Mouse (Mus musculus) gonadal fat pad, adult 2 months (tissue): ENCODE measurements around the gene Nvl. TPM values are rescaled to one million over a fixed set of nuclear protein-coding genes. Genes with fewer than 3 reads are reported as not detected.

ENCODE experiments used
- DNase-seq: peaks from one replicate; pipeline ENCODE4 v3.0.0-alpha.2; 2012; ENCODE audit warnings: low read depth
- polyA plus RNA-seq: library from polyadenylated mRNA; depleted of rRNA; stranded (reverse); fragments of >200 nt; gene quantifications from 2 replicates; pipeline ENCODE4 v1.2.3, GENCODE M21; 2012; rRNA removed

Gene Nvl
- polyA plus RNA-seq, 1 experiment, result 13.2 TPM

DNA sequence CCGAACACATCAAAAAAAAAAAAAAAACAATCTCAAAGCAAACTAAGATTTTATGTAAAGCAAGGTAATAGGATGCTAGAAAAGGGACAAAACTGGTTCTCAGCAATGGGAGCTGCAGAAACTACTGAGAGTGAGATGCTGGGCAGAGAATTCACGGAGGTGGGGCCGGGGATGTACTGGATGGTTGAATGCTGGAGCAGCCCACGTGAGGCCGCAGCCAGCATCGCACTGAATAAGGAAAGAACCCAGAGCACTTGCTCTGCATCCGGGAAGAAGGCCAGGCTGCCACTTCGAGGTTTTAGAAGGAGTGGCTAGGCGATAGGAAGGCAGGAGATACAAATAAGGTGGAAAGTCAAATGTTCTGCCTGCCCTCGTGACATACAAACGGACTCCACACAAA, 74.3 kb downstream of the Nvl start:
- DNase-seq, result no peak

DNA sequence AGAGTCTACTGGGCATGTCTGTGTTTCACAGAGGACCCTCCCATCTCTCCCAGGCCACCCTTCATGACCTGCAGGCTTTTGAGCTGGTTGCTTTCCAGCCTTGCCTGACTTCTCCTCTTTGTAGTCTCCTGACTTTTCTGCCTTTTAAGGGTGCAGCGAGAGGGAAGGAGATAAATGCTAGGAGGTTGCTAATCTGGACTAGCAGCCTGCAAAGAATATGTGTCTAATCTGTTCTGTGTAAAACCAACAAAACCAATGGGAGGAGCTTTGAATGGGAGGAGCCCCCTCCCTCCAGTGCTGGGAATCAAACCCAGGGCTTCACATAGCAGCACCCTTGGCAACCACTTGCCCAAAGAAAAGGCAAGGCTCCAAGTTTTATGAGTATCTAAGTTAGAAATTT, 75.7 kb downstream of the Nvl start:
- DNase-seq, result no peak

DNA sequence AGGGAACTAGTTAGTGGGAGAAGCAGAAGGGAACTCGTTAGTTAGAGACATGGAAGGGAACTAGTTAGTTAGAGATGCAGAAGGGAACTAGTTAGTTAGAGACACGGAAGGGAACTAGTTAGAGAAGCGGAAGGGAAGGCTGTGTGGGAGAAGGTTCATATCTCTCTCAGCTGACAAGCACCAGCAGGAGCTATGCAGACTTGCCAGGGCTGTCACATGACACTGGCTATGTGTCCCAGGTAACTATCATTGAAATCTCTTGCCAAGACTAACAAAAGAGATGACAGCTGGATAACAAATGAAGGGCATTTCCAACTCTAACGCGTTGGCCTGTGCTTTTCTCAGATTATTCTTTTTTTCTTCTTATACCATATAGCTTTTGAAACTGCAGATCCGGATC, 79.4 kb downstream of the Nvl start:
- DNase-seq, result peak; percentile 64

DNA sequence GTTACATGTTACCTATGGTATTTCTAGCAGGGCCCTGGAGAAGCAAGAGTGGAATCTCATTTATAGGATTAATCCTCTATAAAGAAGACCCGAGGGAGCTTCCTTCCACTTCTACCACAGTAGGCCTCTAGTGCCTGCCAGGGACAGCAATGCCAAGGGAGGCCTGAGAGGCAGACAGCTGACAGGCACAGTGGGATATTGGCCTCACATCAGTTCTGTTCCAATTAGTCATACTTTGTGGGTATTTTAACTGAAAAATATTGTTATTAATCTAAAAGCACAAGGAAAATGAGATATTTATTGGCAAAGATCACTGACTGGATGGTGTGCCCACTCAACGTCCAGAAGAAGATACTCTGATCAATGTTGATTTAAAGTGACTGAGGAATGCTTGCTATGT, 80.0 kb downstream of the Nvl start:
- DNase-seq, result no peak

DNA sequence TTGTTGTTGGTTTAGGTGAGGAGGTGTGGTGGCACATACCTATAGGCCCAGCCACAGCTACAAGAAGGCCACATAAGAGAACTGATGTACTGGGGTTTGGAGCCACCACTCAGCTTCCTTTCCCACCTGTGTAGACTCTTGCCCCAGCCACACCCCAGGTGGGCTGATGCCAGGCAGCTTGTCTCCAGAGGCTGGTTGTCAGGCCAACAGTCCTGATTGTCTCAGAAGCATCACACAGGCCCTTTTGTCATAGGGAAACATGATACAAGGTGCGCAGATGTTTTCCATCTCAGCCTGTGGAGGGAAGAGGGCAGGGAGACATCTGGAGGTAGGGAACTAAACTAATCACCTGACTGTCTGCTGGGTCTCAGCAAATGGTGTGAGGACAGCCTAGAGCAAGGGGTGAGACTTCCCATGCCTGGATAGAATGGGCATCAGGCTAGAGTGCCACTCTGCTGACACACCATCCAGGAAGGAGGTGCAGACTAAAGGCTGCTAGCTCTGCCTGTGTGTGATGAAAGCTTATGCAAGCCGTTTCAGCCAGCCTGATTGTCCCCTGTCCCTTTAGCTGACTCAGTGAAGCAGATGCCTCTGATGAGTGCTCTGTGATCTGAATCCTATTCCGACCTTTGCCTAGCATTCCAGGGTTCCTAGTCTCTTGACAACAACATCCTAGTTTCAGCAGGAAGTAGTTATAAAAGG, 82.1 kb downstream of the Nvl start:
- no peak for DNase-seq

DNA sequence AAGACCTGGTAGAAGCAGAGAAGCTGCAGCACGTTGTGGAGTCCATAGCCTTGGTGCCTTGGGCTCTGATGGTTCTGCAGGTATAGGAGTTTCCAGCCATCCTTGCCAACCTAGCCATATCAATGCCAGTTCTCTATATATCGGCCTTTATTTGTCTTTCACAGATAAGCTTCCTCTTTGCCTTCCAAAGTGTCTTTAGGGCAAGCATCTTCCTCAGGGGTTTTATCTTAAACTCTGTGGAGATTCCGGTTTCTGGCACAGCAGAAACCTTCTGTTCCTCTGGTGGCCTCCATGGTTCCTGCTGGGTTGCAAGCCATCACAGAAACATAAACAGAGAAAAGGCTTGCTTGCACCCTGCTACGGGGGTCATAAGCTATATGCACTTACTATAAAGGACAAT, 91.1 kb downstream of the Nvl start:
- no peak for DNase-seq

DNA sequence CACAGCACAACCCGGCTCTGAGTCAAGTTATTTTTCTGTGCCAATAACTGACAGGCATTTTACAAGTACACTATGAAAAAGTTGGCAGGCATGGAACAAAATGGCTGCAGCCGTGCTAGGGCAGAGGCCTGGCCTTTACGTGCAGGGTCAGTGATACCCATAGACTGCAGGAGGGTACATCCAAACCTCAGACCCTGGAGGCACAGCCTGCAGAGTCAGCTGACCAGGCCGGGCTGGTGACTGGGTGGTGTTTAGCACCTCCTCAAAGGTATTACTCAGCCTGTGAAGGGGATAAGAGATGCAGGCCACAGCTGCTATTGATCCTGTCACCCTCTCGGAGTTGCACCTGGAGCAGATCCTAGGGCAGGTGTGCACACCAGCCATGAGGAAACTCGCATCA, 93.1 kb downstream of the Nvl start, which contains the start of gene 9130409I23Rik:
9130409I23Rik (plus strand) TSS at position 301 of the 400 bp plus-strand sequence.
- no peak for DNase-seq

DNA sequence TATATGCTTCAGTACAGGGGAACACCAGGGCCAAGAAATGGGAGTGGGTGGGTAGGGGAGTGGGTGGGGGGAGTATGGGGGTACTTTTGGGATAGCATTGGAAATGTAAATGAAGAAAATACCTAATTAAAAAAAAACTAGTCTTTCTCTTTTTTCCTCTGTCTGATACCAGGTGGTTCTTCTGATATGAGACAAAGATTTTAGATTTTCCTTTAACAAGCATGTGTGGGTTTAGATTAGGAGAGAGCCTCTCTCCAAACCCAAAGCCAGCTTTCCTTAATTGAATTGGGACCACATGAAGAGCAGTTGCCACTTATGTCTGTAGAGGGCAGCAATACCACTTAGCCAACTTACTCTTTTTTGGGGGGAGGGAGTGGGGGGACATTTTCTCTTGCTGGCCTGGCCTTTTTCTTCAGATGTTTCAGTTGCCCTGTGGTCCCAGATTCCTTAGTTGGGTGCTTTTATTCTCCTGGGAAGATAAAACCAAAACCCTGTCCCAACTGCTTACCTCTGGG, 94.6 kb downstream of the Nvl start:
- DNase-seq, result no peak

DNA sequence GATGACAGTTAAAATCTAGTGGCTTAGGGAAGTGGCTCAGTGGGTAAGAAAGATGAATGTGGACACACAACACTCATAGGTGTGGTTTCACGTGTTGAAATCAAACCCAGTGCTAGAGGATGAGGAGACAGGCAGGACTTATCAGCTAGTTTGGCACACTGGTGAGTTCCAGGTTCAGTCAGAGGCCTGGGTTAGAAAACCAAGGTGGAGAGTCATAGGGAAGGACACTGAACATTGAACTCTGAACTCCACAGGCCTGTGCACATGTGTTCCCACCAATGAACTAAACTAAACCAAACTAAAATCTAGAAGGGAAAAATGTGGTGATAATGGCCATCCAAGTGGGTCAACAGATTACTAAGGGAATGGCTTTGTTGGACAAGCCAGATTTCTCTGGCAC, 96.5 kb downstream of the Nvl start:
- no peak for DNase-seq

DNA sequence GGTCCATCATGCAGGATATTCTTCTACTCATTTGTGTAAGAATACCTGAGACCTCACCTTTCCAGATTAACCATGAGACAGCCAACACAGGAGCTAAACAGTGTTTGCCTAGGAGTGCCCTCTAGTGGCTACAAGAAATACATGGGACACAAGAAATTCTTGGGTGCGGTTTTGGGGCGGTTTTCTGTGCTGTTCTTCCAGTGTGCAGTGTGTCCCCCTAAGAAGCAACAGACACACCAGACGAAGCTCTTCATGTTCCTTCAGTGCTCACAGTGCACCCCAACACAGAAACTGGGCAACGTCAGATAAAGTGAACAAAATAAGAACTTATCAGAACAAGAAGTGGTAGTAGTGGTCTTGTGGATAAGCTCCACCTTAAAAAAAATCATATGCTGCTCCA, 104.4 kb downstream of the Nvl start:
- DNase-seq, result no peak

DNA sequence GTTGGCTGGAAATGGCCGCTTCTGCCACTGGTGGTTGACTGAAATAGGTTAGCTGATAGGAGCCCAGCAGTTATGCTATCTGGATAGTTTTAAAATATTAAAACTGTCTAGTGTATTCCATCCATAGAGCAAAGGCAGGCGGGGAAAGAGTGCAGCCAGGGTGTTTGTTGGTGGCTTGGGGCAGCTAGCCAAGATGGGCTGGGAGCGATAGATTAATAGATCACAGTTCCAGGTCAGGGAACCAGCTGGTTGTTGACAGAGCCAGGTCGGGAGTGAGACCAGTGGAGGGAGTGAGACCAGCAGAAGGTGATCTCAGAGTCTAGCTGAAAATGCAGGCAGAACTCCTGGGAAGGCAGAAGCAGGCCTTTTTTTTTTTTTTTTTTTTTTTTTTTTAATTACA, 106.4 kb downstream of the Nvl start:
- DNase-seq, result no peak

Other genes with a start within 250 kb of the Nvl start
- gene Pycr2, start 239.9 kb downstream of the Nvl start, polyA plus RNA-seq, result 54.8 and 58.5 TPM in 2 replicates
- 4.1 and 5.7 TPM in 2 replicates for gene Lefty1, start 209.2 kb downstream of the Nvl start, polyA plus RNA-seq
- gene Tmem63a, start 201.9 kb downstream of the Nvl start, polyA plus RNA-seq, result 41.3 and 41.7 TPM in 2 replicates
- 57.6 and 57.7 TPM in 2 replicates for gene Ephx1, start 123.3 kb downstream of the Nvl start, polyA plus RNA-seq
- not detected in 2 replicates for gene 9130409I23Rik, start 93.0 kb downstream of the Nvl start, polyA plus RNA-seq
- gene Cnih4, start 489 bp upstream of the Nvl start, polyA plus RNA-seq, result 14.7 and 17.2 TPM in 2 replicates
- gene Wdr26, start 67.8 kb upstream of the Nvl start, polyA plus RNA-seq, result 48.0 and 48.3 TPM in 2 replicates
- 0.09 TPM in 1 of 2 replicates, not detected in the other for gene Cnih3, start 208.4 kb upstream of the Nvl start, polyA plus RNA-seq